Mouse (Mus musculus) kidney, adult 2 months (tissue): ENCODE results near the gene Gm37240.

Experiments used
- CTCF ChIP-seq: fragments of 200-500 bp; conservative IDR thresholded peaks from 2 replicates; pipeline ENCODE4 v1.5.1; 2011; ENCODE audit warnings: low read depth, mild to moderate bottlenecking, control low read depth, low read length, moderate library complexity, mixed read lengths; ENCODE audit not compliant: insufficient read depth, insufficient read length
- POLR2A ChIP-seq: fragments of 200-500 bp; IDR thresholded peaks from one replicate; pipeline ENCODE4 v1.6.1; 2011; ENCODE audit warnings: low read depth, low read length, control low read depth

DNA sequence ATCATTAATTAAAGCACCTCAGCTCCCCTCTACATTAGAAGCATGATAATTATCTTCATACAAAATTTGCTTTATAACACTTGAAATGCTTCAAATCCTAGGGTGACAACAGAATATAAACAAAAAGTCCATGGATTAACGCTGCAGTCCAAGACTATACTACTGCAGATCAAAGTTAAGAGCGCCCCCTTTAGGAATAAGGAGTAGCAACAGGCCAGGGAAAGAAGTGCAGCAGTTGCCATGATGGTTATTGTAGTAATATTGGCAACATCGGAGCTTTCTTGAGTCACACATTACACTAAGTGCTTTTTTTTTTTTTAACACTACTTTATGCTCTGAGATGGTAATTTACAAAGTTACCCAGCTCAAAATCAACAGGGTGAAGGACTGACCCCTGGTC lies 113.9 kb downstream of the Gm37240 start:
- TF ChIP-seq POLR2A = no peak
- TF ChIP-seq CTCF = no peak
